Mouse (Mus musculus): ENCODE data around the gene Alg12. TPM values are rescaled to one million over a fixed set of nuclear protein-coding genes. Genes with fewer than 3 reads are reported as not detected.
A peak's percentile ranks its signal among the peaks of the same experiment; 100 is the strongest.

Gene Alg12
- polyA plus RNA-seq, 1 experiment from 2014 or later, result 8.3 TPM

DNA sequence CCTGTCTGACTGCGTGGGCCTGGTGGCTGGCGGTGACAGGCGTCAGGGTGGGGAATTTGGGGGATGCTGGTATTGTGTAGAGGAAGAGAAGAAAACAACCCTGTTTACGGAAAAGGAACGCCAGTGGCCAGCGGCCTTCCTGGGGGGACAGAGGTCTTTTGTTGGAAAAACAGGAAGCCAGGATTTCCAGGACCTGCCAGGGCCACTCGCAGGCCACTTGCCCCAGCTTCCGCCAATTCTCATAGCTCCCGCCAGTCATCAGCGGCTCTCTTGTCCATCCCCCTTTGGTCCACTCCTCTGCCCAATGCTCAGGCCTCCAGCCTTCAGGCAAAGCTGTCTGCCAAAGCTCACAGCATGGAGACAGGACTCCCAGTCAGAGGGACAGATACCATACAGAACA lies 21.0 kb upstream of the Alg12 start:
- no peak for ATAC-seq (ENCODE audit: low FRiP score)
- Histone ChIP-seq H3K9me3 (replicated peaks) (no peaks in the 10 kb centered on the region), H3K4me3 (replicated peaks) (no peak overlapping the region), H3K27me3 (replicated peaks) (no peaks in the 10 kb centered on the region), H3K36me3 (no peaks in the 10 kb centered on the region), H3K27ac (replicated peaks) (0 out of 2 replicates have a peak overlapping the region, but pooled peaks have one; percentile 18), H3K4me2 (no peak overlapping the region), H3K9ac (replicated peaks) (no peak overlapping the region), H3K4me1 (peaks cover 31% of the 10 kb centered on the region)
- whole genome bisulfite sequencing, result 64% methylated on average over 10 of the region's 10 CpGs

DNA sequence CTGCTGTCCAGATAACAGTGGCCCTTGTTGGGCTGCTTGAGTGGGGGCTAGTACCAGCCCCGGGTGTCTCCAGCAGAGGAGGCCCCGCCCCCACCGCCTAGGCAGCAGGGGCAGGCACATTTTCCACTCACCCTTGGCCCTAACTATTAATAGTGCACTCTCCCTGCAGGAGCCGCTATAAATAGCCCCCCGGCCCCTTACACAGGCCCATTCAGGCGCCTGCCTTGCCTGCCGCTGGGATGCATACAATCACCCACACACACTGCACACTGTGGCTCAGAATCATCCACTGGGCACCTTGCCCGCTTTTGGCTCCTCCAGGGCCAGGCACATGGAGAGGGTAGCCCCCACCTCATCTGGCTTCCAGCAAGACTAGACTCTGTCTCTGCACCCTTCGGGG lies 20.2 kb upstream of the Alg12 start:
- no peaks in the 10 kb centered on the region for H3K36me3 ChIP-seq
- 13% methylated on average over 9 of the region's 9 CpGs for WGBS
- H3K4me3 ChIP-seq (replicated peaks), result no peak overlapping the region
- H3K4me2 ChIP-seq, result no peak overlapping the region
- peaks cover 31% of the 10 kb centered on the region for H3K4me1 ChIP-seq
- no peaks in the 10 kb centered on the region for H3K27me3 ChIP-seq (replicated peaks)
- ATAC-seq (ENCODE audit: low FRiP score), result peak; percentile 56
- H3K9ac ChIP-seq (replicated peaks), result no peak overlapping the region
- H3K27ac ChIP-seq (replicated peaks), result peak overlapping the region; percentile 18
- no peaks in the 10 kb centered on the region for H3K9me3 ChIP-seq (replicated peaks)

DNA sequence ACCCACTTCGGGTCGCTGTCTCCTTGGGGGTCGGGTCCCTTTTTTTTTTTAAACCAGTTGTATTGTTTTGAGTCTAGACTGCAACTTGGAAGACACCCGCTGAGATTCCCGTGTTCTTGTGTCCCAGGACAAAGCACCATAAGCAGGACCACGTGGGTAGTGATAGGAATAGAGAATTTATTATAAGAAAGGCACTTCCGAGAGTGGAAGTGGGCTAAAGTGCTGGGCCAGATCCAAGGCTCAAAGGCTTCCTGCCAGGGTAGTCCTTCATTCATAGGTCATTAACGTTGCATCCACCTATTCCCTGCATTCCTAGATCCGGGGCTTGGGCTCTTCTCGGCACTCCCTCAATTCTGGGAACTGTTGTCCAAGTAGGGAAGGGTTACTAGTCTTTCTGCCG lies 18.9 kb upstream of the Alg12 start:
- WGBS, result 1% methylated on average over 11 of the region's 11 CpGs
- Histone ChIP-seq H3K36me3 (no peaks in the 10 kb centered on the region), H3K9me3 (replicated peaks) (no peaks in the 10 kb centered on the region), H3K4me2 (peak overlapping the region; percentile 75), H3K27me3 (replicated peaks) (no peaks in the 10 kb centered on the region), H3K27ac (replicated peaks) (0 out of 2 replicates have a peak overlapping the region, but pooled peaks have one; percentile 39), H3K4me3 (replicated peaks) (peak overlapping the region; percentile 46), H3K4me1 (peaks cover 29% of the 10 kb centered on the region), H3K9ac (replicated peaks) (peak overlapping the region; percentile 44)
- no peak for ATAC-seq (ENCODE audit: low FRiP score)

DNA sequence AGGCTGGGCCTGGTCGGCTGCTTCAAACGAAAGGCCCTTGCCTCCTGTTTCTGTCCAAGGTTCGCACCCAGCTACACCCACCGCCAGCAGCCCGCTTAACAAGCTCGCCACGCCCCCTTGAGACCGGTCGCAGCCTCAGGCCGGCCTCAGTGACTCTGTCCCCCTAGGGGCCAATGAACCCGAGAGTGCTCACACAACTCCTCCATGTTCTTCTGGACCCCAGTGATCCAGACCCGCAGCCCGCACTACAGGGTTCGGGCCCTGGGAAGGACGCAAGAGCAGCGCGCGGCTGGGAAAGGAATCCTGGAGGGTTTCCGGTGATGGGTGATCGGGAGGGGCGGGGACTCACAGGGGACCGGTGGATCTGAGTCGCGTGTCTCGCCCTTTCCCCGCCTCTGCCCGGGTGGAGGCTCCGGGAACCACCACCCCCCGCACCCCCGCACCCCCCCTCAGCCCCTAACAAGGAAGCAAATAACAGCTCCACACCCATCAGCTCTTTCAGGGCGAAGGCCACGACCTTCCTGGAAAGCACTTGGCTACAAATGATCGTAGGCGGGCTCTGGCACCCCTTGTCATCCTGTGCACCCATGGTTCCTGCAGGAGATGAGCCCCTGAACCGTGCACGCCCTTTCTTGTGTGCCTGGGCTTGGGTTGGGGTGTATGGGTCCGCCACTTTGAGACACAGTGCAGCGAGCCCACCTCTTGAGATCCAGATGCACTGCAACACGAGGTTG lies 18.2 kb upstream of the Alg12 start:
- Histone ChIP-seq H3K4me2 (peak overlapping the region; percentile 75), H3K4me3 (replicated peaks) (peak overlapping the region; percentile 46), H3K9me3 (replicated peaks) (no peaks in the 10 kb centered on the region), H3K27me3 (replicated peaks) (no peaks in the 10 kb centered on the region), H3K9ac (replicated peaks) (peak overlapping the region; percentile 44), H3K36me3 (no peaks in the 10 kb centered on the region), H3K27ac (replicated peaks) (peak overlapping the region; percentile 39), H3K4me1 (peaks cover 29% of the 10 kb centered on the region)
- under 1% methylated on average over 38 of the region's 39 CpGs for WGBS
- ATAC-seq (ENCODE audit: low FRiP score), result peak; percentile 70

DNA sequence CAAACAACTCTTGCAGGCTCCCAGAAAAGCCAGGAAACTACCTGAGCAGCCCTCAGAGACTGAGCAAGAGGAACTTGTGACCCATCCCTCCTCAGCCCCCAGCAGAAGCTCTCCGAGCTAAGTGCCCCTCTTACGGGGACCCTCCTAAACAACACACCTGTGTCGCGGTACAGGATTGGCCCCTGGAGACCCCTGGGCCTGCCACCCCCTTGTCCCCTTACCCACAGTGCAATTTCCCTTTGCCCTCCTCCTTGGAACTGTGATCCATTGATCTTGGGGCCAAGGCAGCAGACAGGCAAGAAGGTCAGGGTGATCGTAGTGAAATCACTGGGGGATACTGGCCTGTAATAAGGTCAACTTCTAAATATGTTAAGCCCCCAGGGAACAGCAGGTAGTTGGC lies 17.5 kb upstream of the Alg12 start:
- no peak overlapping the region for H3K9ac ChIP-seq (replicated peaks)
- peak overlapping the region; percentile 75 for H3K4me2 ChIP-seq
- no peak overlapping the region for H3K27ac ChIP-seq (replicated peaks)
- peaks cover 29% of the 10 kb centered on the region for H3K4me1 ChIP-seq
- H3K9me3 ChIP-seq (replicated peaks), result no peaks in the 10 kb centered on the region
- H3K4me3 ChIP-seq (replicated peaks), result peak overlapping the region; percentile 46
- WGBS, result 67% methylated on average over 5 of the region's 5 CpGs
- no peaks in the 10 kb centered on the region for H3K36me3 ChIP-seq
- no peak for ATAC-seq (ENCODE audit: low FRiP score)
- H3K27me3 ChIP-seq (replicated peaks), result no peaks in the 10 kb centered on the region

DNA sequence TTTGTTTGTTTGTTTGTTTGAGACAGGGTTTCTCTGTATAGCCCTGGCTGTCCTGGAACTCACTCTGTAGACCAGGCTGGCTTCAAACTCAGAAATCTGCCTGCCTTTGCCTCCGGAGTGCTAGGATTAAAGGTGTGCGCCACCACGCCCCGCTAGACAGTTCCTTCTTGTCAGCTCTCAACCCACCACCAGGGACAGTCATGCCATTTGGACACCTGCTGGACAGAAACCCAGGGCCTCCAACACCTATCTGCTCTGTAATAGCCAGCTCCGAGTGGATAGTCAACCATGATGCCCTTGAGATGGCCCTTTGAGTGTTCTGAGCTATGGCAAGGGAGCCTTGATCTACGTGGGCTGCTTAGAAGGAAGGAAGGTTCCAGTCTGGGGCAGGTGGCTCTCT lies 16.9 kb upstream of the Alg12 start:
- no peaks in the 10 kb centered on the region for H3K36me3 ChIP-seq
- no peaks in the 10 kb centered on the region for H3K27me3 ChIP-seq (replicated peaks)
- no peak overlapping the region for H3K4me2 ChIP-seq
- no peak for ATAC-seq (ENCODE audit: low FRiP score)
- peaks cover 29% of the 10 kb centered on the region for H3K4me1 ChIP-seq
- H3K9ac ChIP-seq (replicated peaks), result no peak overlapping the region
- WGBS, result 92% methylated on average over 6 of the region's 6 CpGs
- H3K4me3 ChIP-seq (replicated peaks), result no peak overlapping the region
- H3K9me3 ChIP-seq (replicated peaks), result no peaks in the 10 kb centered on the region
- no peak overlapping the region for H3K27ac ChIP-seq (replicated peaks)

DNA sequence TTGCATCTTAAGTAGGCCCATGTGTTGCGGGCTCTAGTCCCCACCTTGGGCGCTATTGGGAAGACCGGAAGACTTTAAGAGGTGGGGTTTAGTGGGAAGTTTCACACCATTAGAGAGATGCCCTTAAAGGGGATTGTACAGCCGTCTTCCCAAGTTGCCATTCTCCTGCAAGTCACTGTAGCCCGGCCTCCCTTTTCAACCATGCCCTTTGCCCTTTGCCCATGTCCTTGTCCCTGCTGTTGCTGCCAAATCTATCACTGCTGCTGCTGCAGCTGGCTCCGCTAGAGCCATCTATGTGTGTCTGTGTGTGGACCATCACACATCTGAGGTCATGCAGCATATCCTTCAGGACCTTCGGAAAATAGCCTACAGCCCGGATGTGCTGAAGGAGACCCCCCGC lies 13.4 kb upstream of the Alg12 start:
- ATAC-seq (ENCODE audit: low FRiP score), result no peak
- Histone ChIP-seq H3K27ac (replicated peaks) (no peak overlapping the region), H3K9me3 (replicated peaks) (no peaks in the 10 kb centered on the region), H3K9ac (replicated peaks) (no peak overlapping the region), H3K4me1 (peaks cover 16% of the 10 kb centered on the region), H3K36me3 (no peaks in the 10 kb centered on the region), H3K4me2 (no peak overlapping the region), H3K4me3 (replicated peaks) (no peak overlapping the region), H3K27me3 (replicated peaks) (no peaks in the 10 kb centered on the region)
- WGBS, result 82% methylated on average over 9 of the region's 9 CpGs

DNA sequence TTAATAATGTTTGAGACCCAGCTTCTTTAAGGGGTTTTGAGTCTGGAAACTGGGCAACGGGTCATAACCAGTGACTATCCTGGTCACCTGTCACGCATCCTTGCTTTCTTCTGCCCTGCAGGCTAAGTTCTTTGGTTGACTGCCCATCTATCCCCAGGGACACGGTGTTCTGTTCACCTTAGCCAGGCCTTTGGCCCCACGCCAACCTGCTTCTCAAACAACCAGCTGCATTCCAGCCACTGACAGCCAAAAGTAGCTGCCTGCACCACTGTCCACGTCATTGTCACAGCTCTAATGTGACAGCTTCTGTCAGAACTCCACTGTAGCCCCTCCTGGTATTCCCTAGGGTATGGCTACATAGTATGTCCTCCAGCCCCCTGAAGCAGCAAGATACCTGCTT lies 12.4 kb upstream of the Alg12 start:
- Histone ChIP-seq H3K4me2 (no peak overlapping the region), H3K9ac (replicated peaks) (no peak overlapping the region), H3K4me1 (peaks cover 7% of the 10 kb centered on the region; the same call in 1 of the 2 replicates), H3K27me3 (replicated peaks) (no peaks in the 10 kb centered on the region), H3K27ac (replicated peaks) (no peak overlapping the region), H3K4me3 (replicated peaks) (no peak overlapping the region), H3K36me3 (peaks cover 4% of the 10 kb centered on the region; the same call in 1 of the 2 replicates), H3K9me3 (replicated peaks) (no peaks in the 10 kb centered on the region)
- 72% methylated on average over 5 of the region's 5 CpGs for WGBS
- ATAC-seq (ENCODE audit: low FRiP score), result no peak

DNA sequence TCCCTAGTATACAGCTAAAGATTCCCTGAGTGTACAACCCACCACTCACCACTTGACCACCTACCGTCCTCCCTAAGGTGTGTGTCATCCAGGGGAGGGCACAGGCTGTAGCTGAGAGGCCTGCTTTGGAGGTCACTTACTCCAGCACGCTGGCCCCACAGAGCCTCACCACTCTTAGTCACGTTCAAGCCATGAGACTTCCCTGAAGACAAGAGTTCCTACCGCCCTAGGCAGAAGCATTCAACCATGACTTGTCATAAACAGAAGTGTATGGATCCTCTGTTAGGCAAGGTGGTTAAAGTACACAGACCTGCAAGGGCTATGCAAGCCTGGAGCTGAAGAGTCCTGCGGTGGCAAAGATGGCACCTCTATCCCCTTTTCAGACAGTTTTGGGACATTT lies 11.6 kb upstream of the Alg12 start:
- Histone ChIP-seq H3K4me2 (no peak overlapping the region), H3K9me3 (replicated peaks) (no peaks in the 10 kb centered on the region), H3K27ac (replicated peaks) (no peak overlapping the region), H3K27me3 (replicated peaks) (no peaks in the 10 kb centered on the region), H3K4me1 (peaks cover 5% of the 10 kb centered on the region; the same call in 1 of the 2 replicates), H3K9ac (replicated peaks) (no peak overlapping the region), H3K4me3 (replicated peaks) (no peak overlapping the region), H3K36me3 (peaks cover 9% of the 10 kb centered on the region)
- 78% methylated on average over 5 of the region's 5 CpGs for WGBS
- no peak for ATAC-seq (ENCODE audit: low FRiP score)

DNA sequence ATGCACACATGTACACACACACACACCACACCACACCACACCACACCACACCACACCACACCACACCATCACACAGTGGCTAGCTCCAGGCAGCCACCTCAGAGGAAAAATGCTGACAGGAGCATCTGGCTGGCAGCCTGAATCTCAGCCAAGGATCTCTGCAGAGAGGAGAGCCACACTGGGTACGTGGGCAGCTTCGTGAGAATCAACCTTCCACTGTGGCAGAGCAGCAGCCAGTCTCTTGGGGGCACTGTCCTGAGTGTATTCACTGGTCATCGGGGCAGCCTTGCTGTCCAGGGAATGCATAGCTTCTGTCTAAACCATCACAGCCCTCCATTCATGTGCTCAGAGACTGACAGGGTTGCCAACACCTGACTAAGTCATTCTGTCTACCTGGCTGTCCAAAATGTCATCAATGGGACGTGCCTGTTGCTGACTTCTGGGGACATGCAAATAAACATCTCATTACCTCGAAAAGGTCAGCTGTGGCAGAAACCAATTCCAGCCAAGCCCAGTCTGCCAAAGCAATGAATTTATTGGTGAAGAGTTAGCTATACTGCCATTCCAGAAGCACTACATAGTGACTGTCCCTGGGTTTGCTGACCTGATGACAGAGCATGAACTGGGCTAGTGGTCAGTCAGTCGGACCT lies 10.8 kb upstream of the Alg12 start:
- peaks cover 5% of the 10 kb centered on the region; the same call in 1 of the 2 replicates for H3K4me1 ChIP-seq
- ATAC-seq (ENCODE audit: low FRiP score), result no peak
- no peak overlapping the region for H3K9ac ChIP-seq (replicated peaks)
- H3K36me3 ChIP-seq, result peaks cover 16% of the 10 kb centered on the region
- H3K27ac ChIP-seq (replicated peaks), result no peak overlapping the region
- no peak overlapping the region for H3K4me3 ChIP-seq (replicated peaks)
- H3K27me3 ChIP-seq (replicated peaks), result no peaks in the 10 kb centered on the region
- WGBS, result 70% methylated on average over 6 of the region's 6 CpGs
- H3K4me2 ChIP-seq, result no peak overlapping the region
- no peaks in the 10 kb centered on the region for H3K9me3 ChIP-seq (replicated peaks)

DNA sequence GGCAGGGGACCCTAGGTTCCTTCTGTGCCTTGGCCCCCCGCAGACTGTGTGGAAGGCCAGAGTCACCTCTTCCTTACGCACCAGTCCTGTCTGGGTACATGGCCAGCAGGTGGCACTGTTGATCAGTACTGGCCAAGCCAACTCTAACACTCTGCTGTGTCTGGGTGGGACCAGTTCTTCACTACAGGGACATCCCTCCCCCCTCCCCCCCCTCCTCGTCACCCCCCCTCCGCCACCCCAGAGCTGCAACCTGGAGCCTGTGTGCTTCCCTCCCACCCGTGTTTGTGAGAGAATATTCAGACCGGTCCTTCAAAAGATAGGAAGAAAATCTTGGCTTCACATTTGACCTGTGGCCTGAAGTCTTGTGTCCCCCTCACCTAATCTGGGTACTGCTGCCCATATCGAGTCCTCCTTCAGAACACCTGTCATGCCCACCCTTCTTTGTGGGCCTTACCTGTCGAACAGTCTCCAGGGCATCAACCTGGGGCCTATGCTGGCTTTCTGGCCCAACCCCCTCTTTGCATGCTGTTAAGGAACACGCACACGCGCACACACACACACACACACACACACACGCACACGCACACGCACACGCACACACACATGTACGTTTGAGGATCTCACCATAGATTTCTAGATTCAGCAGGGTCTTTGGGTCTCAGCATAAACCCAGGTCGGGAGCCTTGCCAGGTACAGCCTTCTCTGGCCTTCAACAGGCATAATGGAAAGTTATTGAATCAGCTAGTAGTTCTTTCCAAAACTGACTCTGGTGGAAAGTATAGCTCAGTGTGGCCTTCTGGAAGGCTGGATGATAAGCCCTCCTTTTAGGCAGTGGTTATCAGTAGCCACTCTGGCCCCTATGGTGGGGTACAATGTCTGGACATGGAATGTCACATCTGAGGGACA lies 9.9 kb upstream of the Alg12 start:
- Histone ChIP-seq H3K27me3 (replicated peaks) (no peaks in the 10 kb centered on the region), H3K9ac (replicated peaks) (no peak overlapping the region), H3K36me3 (peaks cover 25% of the 10 kb centered on the region), H3K4me3 (replicated peaks) (no peak overlapping the region), H3K27ac (replicated peaks) (no peak overlapping the region), H3K9me3 (replicated peaks) (no peaks in the 10 kb centered on the region), H3K4me2 (no peak overlapping the region), H3K4me1 (peaks cover 5% of the 10 kb centered on the region; the same call in 1 of the 2 replicates)
- peak; percentile 88 for ATAC-seq (ENCODE audit: low FRiP score)
- 55% methylated on average over 17 of the region's 17 CpGs for WGBS
